Mouse (Mus musculus): ENCODE measurements around the gene Wdr70.

GRCm38 (mm10) chr15:8109782-8110181 is 10.8 kb upstream of the Wdr70 start:
- TF ChIP-seq CTCF (IDR thresholded peaks at IDR 0.05; ENCODE audit: extremely low read depth, insufficient read length, insufficient replicate concordance, low read depth, low read length): no peak
- no peak for TF ChIP-seq POLR2A (IDR thresholded peaks at IDR 0.05; ENCODE audit: low read depth, low read length)
